Mouse (Mus musculus) heart, adult 2 months (tissue): ENCODE measurements around the gene Bsn. TPM values are rescaled to one million over a fixed set of nuclear protein-coding genes. Genes with fewer than 3 reads are reported as not detected.

Source experiments
- DNase-seq, 2 experiments: peaks; one replicate each; pipeline ENCODE4 v3.0.0; 2021
- H3K27ac ChIP-seq: fragments of 200-600 bp; 2 replicates; pipeline ENCODE4 v1.8.1; 2022
- H3K27me3 ChIP-seq: fragments of 200-500 bp; 2 replicates; pipeline ENCODE4 v1.6.1; 2012; ENCODE audit warnings: mild to moderate bottlenecking, low read length, inconsistent platforms, mixed read lengths; ENCODE audit not compliant: control insufficient read depth, insufficient read depth
- H3K36me3 ChIP-seq: fragments of 200-500 bp; 2 replicates; pipeline ENCODE4 v1.6.1; 2012; ENCODE audit warnings: low read length, inconsistent platforms; ENCODE audit not compliant: control insufficient read depth, insufficient read depth
- H3K4me1 ChIP-seq: fragments of 200-500 bp; 2 replicates; pipeline ENCODE4 v1.6.1; 2011; ENCODE audit warnings: low read length; ENCODE audit not compliant: control insufficient read depth, insufficient read depth
- H3K4me3 ChIP-seq: fragments of 200-600 bp; 2 replicates; pipeline ENCODE4 v1.8.1; 2022
- H3K79me2 ChIP-seq: fragments of 200-500 bp; replicated peaks from 2 replicates; pipeline ENCODE4 v1.6.1; 2012; ENCODE audit warnings: mild to moderate bottlenecking, inconsistent platforms, low read length, moderate library complexity, mixed read lengths; ENCODE audit not compliant: control insufficient read depth, insufficient read depth
- H3K9ac ChIP-seq: fragments of 200-500 bp; 2 replicates; pipeline ENCODE4 v1.6.1; 2012; ENCODE audit warnings: low read depth, mild to moderate bottlenecking, control low read depth, inconsistent platforms, low read length, mixed read lengths
- CTCF ChIP-seq: fragments of 200-600 bp; IDR thresholded peaks from 2 replicates; pipeline ENCODE4 v1.8.1; 2022; ENCODE audit warnings: antibody characterized with exemption, mild to moderate bottlenecking, moderate library complexity
- EP300 ChIP-seq: fragments of 200-500 bp; IDR thresholded peaks from 2 replicates; pipeline ENCODE4 v1.6.1; 2011; ENCODE audit warnings: low read depth, low read length, control low read depth; ENCODE audit not compliant: insufficient read depth
- POLR2A ChIP-seq: fragments of 200-500 bp; IDR thresholded peaks from 2 replicates; pipeline ENCODE4 v1.6.1; 2011; ENCODE audit warnings: mild to moderate bottlenecking, low read depth, low read length, control low read depth; ENCODE audit not compliant: insufficient read depth
- WGBS: fragments of 180-500 bp; shearing (Covaris S2); methylation state at CpG from one replicate; pipeline ENCODE4 v1.1.7; 2018; 5-methylcytosine and 5-hydroxymethylcytosine counted together
- intact Hi-C: fragments of 180-260 bp; cut with DNase I; formaldehyde crosslinking; loops from one replicate; pipeline ENCODE4 v1.15.1; 2025
- polyA plus RNA-seq: library from polyadenylated mRNA; depleted of rRNA; stranded (reverse); fragments of >200 nt; gene quantifications from 2 replicates; pipeline ENCODE4 v1.2.3, GENCODE M21; 2012
- total RNA-seq, 2 experiments: library from RNA; stranded (reverse); gene quantifications; 2 replicates each; pipeline ENCODE4 v1.2.3; 2021

Gene Bsn
- total and polyA plus RNA-seq, 3 experiments: 0.03 to 0.10 (median 0.05) TPM

DNA sequence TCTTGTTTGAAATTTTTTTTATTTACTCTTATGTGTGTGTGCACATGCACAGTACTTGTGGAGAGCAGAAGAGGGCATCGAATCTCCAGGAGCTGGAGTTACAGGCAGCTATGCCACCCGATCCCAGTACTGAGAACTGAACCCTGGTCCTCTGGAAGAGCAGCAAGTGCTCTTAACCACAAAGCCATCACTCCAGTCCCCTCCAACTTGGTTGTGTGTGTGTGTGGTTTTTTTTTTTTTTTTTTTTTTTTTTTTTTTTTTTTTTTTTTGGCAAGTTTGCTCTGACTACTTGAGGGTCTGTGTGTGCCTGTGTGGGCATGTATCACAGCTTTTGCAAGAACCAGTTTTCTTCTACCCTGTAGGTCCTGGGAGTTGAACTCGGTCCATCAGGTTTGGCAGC, 57.8 kb downstream of the Bsn start:
- Histone ChIP-seq H3K4me1 (no peaks in the 10 kb centered on the region), H3K27ac (no peak overlapping the region), H3K4me3 (no peak overlapping the region), H3K9ac (no peak overlapping the region), H3K79me2 (no peaks in the 10 kb centered on the region), H3K36me3 (no peaks in the 10 kb centered on the region), H3K27me3 (no peaks in the 10 kb centered on the region)
- intact Hi-C loops: no loop called here
- DNase-seq: no peak
- 90% methylated on average over 3 of the region's 3 CpGs for WGBS
- no peak for TF ChIP-seq EP300

DNA sequence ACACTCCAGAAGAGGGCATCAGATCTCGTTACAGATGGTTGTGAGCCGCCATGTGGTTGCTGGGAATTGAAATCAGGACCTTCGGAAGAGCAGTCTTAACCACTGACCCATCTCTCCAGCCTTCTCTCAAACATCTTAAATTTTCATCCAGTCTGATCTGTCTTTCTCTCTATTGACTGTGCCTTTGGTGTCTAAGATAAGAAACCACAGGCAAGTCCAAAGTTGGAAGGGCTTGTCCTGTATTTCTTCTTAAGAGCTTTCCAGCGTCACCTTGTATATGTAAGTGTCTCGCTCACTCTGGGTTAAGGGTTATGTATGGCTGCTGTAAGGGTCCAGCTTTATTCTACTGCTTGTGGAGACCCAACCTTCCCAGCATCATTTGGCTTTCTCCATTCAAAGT, 58.7 kb downstream of the Bsn start:
- Histone ChIP-seq H3K79me2 (no peaks in the 10 kb centered on the region), H3K4me3 (no peak overlapping the region), H3K27me3 (no peaks in the 10 kb centered on the region), H3K36me3 (no peaks in the 10 kb centered on the region), H3K9ac (no peak overlapping the region), H3K27ac (no peak overlapping the region), H3K4me1 (no peaks in the 10 kb centered on the region)
- no peak for TF ChIP-seq EP300
- no peak for TF ChIP-seq CTCF
- TF ChIP-seq POLR2A: no peak
- WGBS: 89% methylated on average over 5 of the region's 5 CpGs
- intact Hi-C loops: no loop called here
- DNase-seq: no peak

DNA sequence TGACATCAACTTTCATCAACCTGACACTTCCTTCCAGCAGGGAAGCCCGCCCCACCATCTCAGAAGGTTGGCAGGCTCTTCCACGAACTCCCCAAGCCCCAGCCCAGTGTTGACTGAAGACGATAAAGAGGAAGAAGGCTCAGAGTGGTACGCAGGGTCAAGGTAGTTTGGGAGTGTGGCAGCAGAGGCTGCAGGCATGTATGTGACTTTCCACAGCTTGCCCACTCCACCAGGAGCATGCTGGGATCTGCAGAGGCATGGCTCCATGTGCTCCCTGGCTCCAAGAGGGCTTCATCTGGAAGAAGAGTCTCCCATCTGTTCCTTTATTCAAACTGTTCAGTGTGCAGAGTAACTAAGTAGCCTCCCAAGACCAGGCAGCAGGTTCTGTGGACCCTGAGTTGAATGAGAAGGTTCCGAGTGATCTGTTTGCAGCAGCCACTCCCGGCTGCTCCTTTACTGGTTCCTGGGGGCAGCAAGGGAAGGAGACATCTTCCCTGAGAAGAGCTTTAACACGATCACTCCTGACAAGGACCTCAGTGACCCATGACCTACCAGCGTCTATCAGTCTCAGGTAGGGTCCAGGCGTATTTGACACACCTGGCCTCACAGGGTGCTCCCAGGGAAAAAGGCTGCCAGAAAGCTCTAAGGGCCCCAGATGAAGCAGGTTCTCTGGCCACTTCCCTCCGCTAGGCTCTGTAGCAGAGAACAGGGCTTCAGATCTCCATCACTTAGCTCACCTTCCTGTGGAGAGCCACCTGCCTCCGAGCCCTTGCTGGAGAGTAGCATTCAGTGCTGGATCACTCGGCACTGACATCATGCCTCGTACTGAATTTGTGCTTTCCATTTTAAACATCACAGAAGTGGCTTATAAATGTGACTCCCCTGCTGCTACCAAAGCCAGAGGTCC, 60.9 kb downstream of the Bsn start:
- DNase-seq: no peak
- Histone ChIP-seq H3K4me3 (no peak overlapping the region), H3K4me1 (no peaks in the 10 kb centered on the region), H3K27me3 (no peaks in the 10 kb centered on the region), H3K36me3 (no peaks in the 10 kb centered on the region), H3K27ac (no peak overlapping the region), H3K9ac (no peak overlapping the region), H3K79me2 (no peaks in the 10 kb centered on the region)
- intact Hi-C loops: no loop called here
- WGBS: 71% methylated on average over 13 of the region's 13 CpGs
- TF ChIP-seq POLR2A (no peak), CTCF (no peak), EP300 (no peak)

DNA sequence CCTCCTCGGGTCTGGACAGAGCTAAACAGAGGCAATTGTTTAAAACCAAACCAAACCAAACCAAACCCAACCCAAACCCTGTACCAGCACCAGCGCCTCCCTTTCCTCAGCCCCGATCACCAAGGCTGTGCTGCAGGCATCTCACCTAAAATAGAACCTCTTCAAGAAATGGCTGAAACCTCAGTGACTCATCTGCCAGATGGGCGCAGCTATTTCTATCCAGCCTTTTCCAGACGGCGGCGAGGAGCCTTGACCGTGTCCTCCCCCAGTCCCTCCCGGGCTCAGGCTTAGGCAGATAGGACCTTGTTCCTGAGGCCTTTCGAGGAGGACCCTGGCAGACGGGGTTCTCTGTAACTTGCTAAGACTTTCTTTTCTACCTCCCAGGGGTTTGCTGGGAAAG, 61.9 kb downstream of the Bsn start:
- no peak overlapping the region for H3K9ac ChIP-seq
- DNase-seq: no peak
- H3K4me1 ChIP-seq: no peaks in the 10 kb centered on the region
- no peak overlapping the region for H3K27ac ChIP-seq
- TF ChIP-seq EP300 (no peak), CTCF (no peak), POLR2A (no peak)
- no peaks in the 10 kb centered on the region for H3K27me3 ChIP-seq
- WGBS: 75% methylated on average over 11 of the region's 11 CpGs
- no peaks in the 10 kb centered on the region for H3K36me3 ChIP-seq
- no peak overlapping the region for H3K4me3 ChIP-seq
- no peaks in the 10 kb centered on the region for H3K79me2 ChIP-seq
- intact Hi-C loops: no loop called here

DNA sequence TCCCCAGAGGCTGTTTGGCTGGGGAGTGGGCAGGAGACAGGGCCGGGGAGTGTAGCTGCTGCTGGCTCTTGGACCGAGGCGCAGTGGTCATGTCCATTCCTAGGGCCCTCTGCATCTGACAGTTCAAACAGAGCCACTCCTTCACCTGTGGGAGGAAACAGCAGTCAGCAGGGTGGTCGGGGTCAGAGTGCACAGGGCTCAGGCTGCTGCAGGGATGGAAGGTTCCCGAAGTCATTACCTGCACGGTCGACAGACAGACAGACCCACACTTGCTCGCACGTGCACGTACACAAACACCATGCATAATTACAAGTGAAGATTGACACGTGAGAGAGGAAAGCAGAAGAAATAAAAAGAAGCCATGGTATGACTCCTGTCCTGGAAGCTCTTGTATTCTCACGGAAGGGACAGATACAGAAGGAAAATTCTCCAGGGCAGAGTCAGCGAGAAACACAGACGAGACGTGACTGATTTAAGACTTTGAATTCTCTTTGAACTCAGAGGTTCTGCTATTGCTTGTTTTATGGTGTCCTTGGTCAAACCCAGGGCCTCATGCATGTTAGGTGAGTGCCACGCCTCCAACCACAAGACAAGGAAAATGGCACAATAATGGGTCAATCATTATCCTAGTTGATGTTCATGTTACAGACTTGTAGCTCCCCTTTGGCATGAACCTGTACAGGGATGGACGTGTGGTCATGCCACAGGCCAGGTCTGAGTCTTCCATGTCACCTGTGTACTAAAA, 63.6 kb downstream of the Bsn start:
- TF ChIP-seq EP300: no peak
- TF ChIP-seq POLR2A: no peak
- no peak for TF ChIP-seq CTCF
- H3K27me3 ChIP-seq: no peaks in the 10 kb centered on the region
- H3K4me3 ChIP-seq: no peak overlapping the region
- no peaks in the 10 kb centered on the region for H3K79me2 ChIP-seq
- H3K4me1 ChIP-seq: no peaks in the 10 kb centered on the region
- WGBS: 85% methylated on average over 17 of the region's 17 CpGs
- no peak overlapping the region for H3K27ac ChIP-seq
- intact Hi-C loops: no loop called here
- DNase-seq: no peak
- H3K9ac ChIP-seq: no peak overlapping the region
- H3K36me3 ChIP-seq: no peaks in the 10 kb centered on the region

DNA sequence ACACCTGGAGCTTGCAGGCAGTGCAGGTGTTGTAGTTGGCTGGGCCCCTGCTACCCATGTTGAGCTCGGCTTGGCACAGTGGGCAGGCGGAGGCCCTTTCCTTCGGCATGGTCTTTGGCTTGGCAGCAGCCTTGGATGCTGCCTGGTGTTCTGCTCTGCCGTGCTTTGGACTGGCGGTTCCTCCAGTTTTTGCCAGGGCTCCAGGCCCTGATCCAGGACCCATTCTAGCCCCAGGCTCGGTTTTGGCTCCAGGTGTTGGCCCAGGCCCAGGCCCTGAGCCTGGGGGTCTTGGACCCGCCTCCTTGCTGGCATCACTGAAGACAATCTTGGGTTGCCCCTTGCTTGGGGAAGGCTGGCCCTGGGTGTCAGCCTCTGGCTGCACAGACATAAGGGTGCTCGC, 64.5 kb downstream of the Bsn start:
- intact Hi-C loops: no loop called here
- H3K4me3 ChIP-seq: no peak overlapping the region
- no peaks in the 10 kb centered on the region for H3K27me3 ChIP-seq
- DNase-seq: no peak
- H3K36me3 ChIP-seq: no peaks in the 10 kb centered on the region
- H3K27ac ChIP-seq: no peak overlapping the region
- no peak overlapping the region for H3K9ac ChIP-seq
- TF ChIP-seq POLR2A (no peak), EP300 (no peak), CTCF (no peak)
- H3K4me1 ChIP-seq: no peaks in the 10 kb centered on the region
- WGBS: 86% methylated on average over 8 of the region's 8 CpGs
- H3K79me2 ChIP-seq: no peaks in the 10 kb centered on the region
